Mouse (Mus musculus) brain, embryonic 18.5 days (tissue): ENCODE data around the gene Palld.

Experiments used
- DNase-seq: peaks from one replicate; pipeline ENCODE4 v3.0.0-alpha.2; 2012; ENCODE audit warnings: low read depth, low spot score

The Palld gene

DNA sequence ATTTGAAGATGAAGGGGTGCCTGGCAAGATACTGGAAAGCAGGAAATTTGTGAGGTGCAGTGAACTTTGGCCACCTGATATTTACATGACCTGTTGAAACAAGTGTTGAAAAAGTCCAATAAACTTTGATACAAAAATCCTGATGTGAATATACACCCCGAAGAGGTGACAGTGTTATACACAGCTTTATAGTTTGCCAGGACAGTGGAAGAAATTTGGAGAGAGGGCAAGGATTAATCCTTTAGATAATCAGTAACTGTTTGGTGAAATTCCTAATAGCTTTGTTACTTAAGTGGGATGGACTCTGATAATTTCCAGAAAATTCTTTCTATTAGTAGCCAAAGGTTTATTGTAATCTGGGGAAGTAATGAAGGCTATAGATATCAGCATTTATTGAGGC, 314.2 kb downstream of the Palld start:
- no peak for DNase-seq

DNA sequence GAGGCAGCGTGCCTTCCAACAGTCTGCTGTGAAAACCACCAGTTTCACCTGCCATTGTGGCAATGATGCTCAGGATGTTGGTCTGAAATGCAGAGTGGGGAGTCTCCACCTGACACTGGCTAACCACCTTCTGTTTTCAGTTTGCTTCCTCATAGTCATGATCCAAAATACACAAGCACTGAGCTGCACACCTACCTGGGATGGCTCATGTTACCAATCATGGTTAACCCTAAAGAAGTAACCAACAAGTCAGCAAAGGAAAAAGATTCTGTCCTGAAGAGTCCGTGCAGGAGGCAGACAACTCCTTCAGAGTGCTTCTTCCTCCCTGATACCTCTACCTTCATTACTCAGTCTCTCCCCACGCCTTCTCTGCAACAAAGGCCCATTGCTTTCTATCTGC, 314.8 kb downstream of the Palld start:
- DNase-seq: no peak

DNA sequence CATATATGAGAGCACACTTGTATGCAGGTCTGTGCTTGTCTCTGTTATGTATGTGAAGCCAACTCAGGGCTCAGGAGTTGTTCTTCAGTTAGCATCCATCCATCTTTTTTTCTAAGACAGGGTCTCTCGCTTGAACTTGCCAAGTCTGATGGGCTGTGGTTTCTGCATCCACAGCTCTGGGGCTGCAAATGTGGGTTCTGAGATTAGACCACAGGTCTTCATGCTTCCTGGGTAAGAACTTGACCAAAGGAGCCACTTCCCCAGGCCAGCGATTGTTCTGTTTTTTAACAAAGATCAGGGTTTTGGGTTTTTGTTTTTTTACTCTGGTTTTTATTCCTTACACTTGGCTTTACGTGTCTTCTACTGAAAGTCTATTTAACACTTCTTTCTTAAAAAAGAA, 316.0 kb downstream of the Palld start:
- DNase-seq: no peak

DNA sequence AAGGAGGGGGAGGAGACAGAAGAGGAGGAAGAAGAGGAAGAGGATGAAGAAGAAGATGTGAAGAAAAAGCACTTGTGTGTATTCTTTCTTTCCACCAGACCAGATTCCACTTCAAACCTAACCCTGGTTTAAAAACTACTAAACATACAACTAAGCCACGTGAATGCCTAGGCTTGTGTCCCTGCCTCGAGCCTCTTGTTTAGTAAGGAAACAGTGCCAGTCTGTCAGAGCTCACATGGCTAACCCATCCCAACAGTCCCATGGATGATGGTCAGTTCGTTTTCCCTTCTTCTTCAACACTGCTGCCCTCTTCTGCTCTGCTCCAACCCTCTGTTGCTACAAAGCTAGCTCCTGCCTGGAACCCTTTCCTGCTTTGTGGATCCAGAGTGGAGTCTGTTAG, 316.7 kb downstream of the Palld start:
- no peak for DNase-seq

GRCm38 (mm10) chr8:61584714-61585383, 317.6 kb downstream of the Palld start:
- no peak for DNase-seq

DNA sequence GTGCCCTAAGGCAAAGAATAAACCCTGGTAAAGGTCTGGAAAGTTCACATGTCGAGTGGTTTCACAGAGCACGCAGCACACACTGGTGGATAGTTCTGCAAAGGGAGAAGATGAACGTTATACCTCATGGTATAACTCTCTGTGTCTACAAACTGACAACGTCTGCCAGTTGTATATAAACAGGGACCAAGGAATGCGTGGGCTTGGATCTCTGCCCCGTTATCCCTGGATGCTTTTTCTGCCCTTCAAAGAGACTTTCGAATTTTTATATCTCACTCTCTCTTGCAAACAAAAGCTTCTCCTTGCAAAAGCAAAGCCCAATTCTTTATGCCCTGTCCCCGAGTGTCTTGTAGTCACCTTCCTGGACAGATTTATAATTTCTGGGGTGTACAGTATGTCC, 319.9 kb downstream of the Palld start:
- DNase-seq: no peak

DNA sequence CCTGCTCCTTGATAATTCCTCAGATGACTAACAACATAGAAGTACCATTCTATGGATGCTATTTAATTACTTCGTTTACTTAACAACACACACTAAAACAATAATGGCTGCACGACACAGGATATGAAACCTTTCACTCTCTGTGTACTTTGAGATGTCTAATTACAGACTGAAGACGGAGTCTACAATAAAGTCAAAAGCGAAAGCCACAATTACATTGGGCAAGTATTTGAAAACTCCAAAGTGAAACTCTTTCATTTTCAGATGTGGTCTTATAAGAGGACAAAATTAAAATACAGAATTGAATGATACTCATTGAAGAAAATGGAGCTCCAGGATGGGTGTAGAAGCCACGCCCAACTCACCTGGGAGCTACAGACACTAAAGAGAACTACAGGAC, 321.2 kb downstream of the Palld start:
- DNase-seq: no peak

GRCm38 (mm10) chr8:61579831-61580230, 322.7 kb downstream of the Palld start:
- no peak for DNase-seq

GRCm38 (mm10) chr8:61578754-61579153, 323.7 kb downstream of the Palld start:
- DNase-seq: no peak

GRCm38 (mm10) chr8:61575096-61575653, 327.3 kb downstream of the Palld start:
- DNase-seq: no peak

DNA sequence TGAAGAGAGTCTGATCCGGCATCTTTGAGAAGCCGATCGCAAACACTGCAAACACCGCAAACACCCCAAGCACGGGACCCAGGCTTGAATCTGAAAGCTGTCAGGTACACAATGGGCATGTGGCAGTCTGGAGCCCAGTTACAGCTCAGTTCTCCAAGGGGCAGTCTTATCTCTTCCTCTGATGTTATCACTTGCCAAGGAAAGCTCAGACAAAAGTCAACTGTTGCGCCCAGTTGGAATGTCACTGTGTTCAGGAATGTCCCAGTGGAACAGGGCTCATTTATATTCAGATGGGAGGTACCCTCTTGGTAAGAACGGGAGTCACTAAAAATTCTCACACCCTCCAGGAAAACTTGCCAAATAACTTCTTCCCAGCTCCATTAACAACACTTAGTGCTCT, 328.0 kb downstream of the Palld start:
- no peak for DNase-seq

DNA sequence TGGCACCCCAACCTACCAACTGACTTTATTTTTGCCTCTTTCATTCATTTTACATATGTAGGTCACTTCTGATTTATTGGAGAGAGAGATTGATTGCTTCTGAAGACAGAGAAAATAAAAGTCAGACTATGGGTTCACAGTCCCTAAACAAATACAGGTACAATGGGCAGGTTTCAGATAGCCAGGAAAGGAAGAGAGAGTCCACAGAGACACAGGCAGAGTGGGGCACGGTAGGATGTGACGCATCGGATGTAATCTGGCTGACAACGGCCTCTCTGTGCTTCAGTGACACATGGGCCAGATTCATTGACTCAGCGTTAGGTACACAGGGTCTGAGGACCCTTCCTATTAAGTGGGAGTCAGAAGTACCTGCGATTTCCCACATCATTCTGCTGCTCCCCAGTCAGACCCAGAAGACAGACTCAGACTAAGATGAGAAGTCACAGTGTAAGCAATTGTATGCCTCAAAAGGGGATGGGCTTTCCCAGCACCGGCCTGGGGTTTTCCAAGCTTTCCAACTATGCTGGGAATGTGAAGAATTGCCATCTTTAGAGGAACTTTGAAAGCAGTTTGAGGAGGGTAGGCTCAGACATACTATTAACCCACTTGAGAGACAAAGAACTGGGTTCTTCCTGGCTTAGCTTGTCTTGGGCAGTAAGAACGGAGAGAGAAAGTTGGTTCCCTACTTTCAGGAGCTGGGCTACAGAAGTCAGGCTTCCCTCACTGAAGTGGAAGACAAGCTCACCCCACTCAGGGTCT, 329.1 kb downstream of the Palld start:
- DNase-seq: no peak

GRCm38 (mm10) chr8:61572697-61573096, 329.8 kb downstream of the Palld start:
- no peak for DNase-seq

- no peak for DNase-seq
These were observed 331.9 kb downstream of the Palld start for GRCm38 (mm10) chr8:61570637-61571036.

- no peak for DNase-seq
These were observed 332.8 kb downstream of the Palld start for GRCm38 (mm10) chr8:61569721-61570120.

- no peak for DNase-seq
These were observed 333.3 kb downstream of the Palld start for GRCm38 (mm10) chr8:61569211-61569610.

DNA sequence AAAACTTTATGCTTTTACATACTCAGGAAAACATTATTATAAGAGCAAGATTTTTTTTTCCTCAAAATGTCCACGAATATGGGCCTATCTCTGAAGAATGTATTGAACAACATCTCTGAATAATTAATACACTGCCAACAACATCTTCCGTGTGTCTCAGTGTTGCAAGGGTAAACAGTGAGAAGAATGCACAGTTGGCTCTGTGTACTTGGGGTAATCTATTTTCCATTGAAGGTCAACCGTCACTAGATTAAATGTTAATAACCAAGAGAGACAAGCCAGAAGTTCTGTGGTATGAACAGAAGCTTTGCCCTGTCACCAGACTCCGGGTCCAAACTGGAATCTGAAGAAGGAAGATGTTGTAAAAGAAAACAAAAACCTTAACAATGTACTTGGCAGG, 339.1 kb downstream of the Palld start:
- no peak for DNase-seq

DNA sequence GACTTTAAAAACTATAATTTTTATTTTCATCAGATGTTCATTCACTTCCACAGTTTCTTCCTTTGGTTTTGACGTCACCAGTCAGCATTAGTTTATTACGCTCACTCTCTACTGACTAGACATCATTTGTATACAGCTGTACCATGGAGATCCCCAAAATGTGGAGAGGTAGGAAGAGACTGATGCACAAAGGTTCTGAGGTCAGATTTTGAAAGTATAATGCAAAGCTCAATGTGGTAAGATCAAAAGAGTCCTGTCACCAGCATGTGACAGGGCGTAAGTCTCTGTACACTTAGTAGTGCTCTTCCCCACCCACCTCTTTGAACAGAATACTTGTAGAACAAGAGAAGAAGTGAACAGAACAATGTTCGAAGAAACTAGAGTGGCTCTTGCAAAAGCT, 339.9 kb downstream of the Palld start:
- no peak for DNase-seq

GRCm38 (mm10) chr8:61561220-61561619, 341.3 kb downstream of the Palld start:
- DNase-seq: no peak

- no peak for DNase-seq
These were observed 342.5 kb downstream of the Palld start for GRCm38 (mm10) chr8:61559979-61560378.

DNA sequence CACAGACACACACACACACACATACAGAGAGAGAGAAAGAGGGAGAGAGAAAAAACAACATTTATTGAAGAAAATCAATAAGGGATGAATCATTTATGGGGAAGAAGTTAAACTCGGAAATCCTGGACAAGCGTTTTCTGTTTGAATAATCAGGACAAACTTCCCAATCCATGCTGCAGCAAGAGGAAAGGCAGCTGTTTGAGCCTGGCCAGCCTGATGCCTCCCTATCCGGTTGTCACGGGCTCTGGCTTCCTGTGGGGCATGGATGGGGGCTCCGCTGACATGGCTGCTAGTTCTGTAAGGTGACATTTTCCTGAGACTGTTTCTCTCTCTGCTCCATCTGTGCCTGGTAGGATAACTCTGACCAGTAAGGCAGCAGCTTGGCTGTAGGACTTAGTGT, 343.0 kb downstream of the Palld start:
- DNase-seq: no peak

DNA sequence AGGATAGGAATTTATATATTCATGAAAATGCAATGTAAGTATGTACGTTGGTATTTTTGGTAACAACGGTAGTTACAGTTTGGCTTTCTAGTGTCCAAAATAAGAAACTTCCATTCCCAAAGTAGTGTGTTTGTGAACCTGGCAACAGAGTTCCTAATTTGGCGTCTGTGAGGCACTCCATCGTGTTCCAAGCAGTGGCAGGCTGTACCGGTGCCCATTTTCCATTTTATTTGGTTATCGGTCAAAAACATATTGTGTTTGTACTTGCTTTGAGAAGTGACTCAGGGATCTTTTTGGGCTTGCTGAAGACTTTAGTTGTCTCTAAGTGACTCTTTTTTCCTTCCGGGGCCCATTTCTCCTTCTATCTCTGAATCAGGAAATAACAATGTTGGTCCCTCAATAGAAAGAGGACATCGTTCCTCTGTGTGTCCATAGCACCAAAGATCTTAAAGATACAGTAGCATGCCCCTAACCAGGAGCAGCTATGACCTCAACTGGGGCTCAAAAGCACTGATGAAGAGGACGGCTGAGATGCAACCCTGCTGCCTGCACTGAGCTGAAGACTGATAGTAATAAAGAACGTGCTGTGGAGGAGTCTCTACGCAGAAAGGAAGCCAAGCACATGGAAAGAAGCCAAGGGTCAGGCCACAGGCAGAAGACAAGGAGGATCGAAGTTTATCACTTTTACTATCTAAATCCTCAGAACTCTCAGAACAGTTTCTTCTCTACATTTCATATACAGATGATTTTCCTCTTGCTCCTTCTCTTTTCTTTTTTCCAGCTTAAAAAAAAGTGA, 344.2 kb downstream of the Palld start:
- no peak for DNase-seq
